Mouse (Mus musculus) testis, postnatal 10 days (tissue): Measurements from ENCODE around the gene Rnf145.
A peak's percentile ranks its signal among the peaks of the same experiment; 100 is the strongest.

Source experiments
- DNase-seq: peaks from one replicate; pipeline ENCODE4 v3.0.0; 2021; ENCODE audit warnings: low spot score

Rnf145 gene

GRCm38 (mm10) chr11:44518281-44519095, at the start of gene Rnf145:
Rnf145 (plus strand) TSS chr11:44518964.
- DNase-seq = peak; percentile 83

GRCm38 (mm10) chr11:44469646-44470431, 48.9 kb upstream of the Rnf145 start:
- DNase-seq = no peak

GRCm38 (mm10) chr11:44470432-44471336, 48.1 kb upstream of the Rnf145 start, which contains the start of gene Ublcp1:
Ublcp1 (minus strand) TSS chr11:44470498.
- peak; percentile 95 for DNase-seq

GRCm38 (mm10) chr11:44471337-44471995, 47.3 kb upstream of the Rnf145 start:
- DNase-seq = no peak

- DNase-seq = no peak
Observed at GRCm38 (mm10) chr11:44475467-44475866, 43.3 kb upstream of the Rnf145 start.

- no peak for DNase-seq
Observed at GRCm38 (mm10) chr11:44476445-44476844, 42.3 kb upstream of the Rnf145 start.

GRCm38 (mm10) chr11:44478382-44478781, 40.4 kb upstream of the Rnf145 start:
- DNase-seq = no peak

- no peak for DNase-seq
Observed at GRCm38 (mm10) chr11:44480246-44480645, 38.5 kb upstream of the Rnf145 start.

- DNase-seq = no peak
Observed at GRCm38 (mm10) chr11:44485089-44485736, 33.6 kb upstream of the Rnf145 start.

GRCm38 (mm10) chr11:44489117-44489516, 29.6 kb upstream of the Rnf145 start:
- DNase-seq = no peak

- DNase-seq = no peak
Observed at GRCm38 (mm10) chr11:44494643-44495323, 24.0 kb upstream of the Rnf145 start.

GRCm38 (mm10) chr11:44496217-44496616, 22.5 kb upstream of the Rnf145 start:
- no peak for DNase-seq

- DNase-seq = no peak
Observed at GRCm38 (mm10) chr11:44498412-44499272, 20.1 kb upstream of the Rnf145 start.

GRCm38 (mm10) chr11:44500966-44501365, 17.8 kb upstream of the Rnf145 start:
- no peak for DNase-seq

- DNase-seq = no peak
Observed at GRCm38 (mm10) chr11:44501477-44501876, 17.3 kb upstream of the Rnf145 start.

GRCm38 (mm10) chr11:44502931-44503330, 15.8 kb upstream of the Rnf145 start:
- no peak for DNase-seq

GRCm38 (mm10) chr11:44504146-44504545, 14.6 kb upstream of the Rnf145 start:
- DNase-seq = no peak

- DNase-seq = no peak
Observed at GRCm38 (mm10) chr11:44504761-44505160, 14.0 kb upstream of the Rnf145 start.

- no peak for DNase-seq
Observed at GRCm38 (mm10) chr11:44508876-44509275, 9.9 kb upstream of the Rnf145 start.
